ENCODE assay signal across 8 mouse cellular contexts in genomic region chr6:85239044-85239489, GRCm38 (mm10). TPM values are rescaled to one million over a fixed set of nuclear protein-coding genes. Genes with fewer than 3 reads are reported as not detected.
DNase-seq lines count a peak whose midpoint lies in the region; ATAC-seq and TF ChIP-seq lines count a peak whose summit lies in the region.

No protein-coding gene starts in this region.

- no peak for TF ChIP-seq EP300 in heart, postnatal 0 days (IDR thresholded peaks at IDR 0.05; ENCODE audit: low read depth)

- H3K4me1 ChIP-seq in heart, postnatal 0 days (ENCODE audit: control insufficient read depth, insufficient read depth): no peaks in the 10 kb centered on the region

- no peaks in the 10 kb centered on the region for H3K9me3 ChIP-seq in heart, postnatal 0 days (replicated peaks; ENCODE audit: control insufficient read depth, low read length)

- peak; percentile 68; the same call in 1 of the 2 replicates for ATAC-seq in erythroblast, adult 5-6 weeks (replicated peaks; ENCODE audit: low FRiP score, poor library complexity, severe bottlenecking)
- peak; percentile 70 for ATAC-seq in heart, postnatal 0 days (ENCODE audit: insufficient read depth, low read depth)

- 13% methylated on average over 4 of the region's 4 CpGs for WGBS in heart, postnatal 0 days

- H3K4me2 ChIP-seq in heart, postnatal 0 days (ENCODE audit: low read depth, low read length): peak overlapping the region; percentile 49

- H3K4me3 ChIP-seq in heart, postnatal 0 days (ENCODE audit: low read depth, low read length): no peak overlapping the region

- DNase-seq in ES-CJ7 (ENCODE audit: low read depth, low spot score): peak; percentile 80
- peak; percentile 65 for DNase-seq in brain, adult 2 months (ENCODE audit: low read depth, low spot score)
- peak; percentile 20 for DNase-seq in heart, postnatal 0 days (ENCODE audit: low spot score)
- peak; percentile 57 for DNase-seq in layer of hippocampus, adult 9-11 months
- peak; percentile 80 for DNase-seq in lung, postnatal 36 days
- DNase-seq in retina, embryonic 14.5 days (ENCODE audit: low spot score): peak; percentile 83
- DNase-seq in urinary bladder, postnatal 36 days (ENCODE audit: low spot score in 2 of 2): peak; percentile 58 to 62

- no peaks in the 10 kb centered on the region for H3K36me3 ChIP-seq in heart, postnatal 0 days (replicated peaks; ENCODE audit: control insufficient read depth, insufficient read depth, low read length)

- H3K27ac ChIP-seq in heart, postnatal 0 days (ENCODE audit: low read depth): no peak overlapping the region

- H3K27me3 ChIP-seq in heart, postnatal 0 days (ENCODE audit: control insufficient read depth, insufficient read depth, low read length): no peaks in the 10 kb centered on the region

- H3K9ac ChIP-seq in heart, postnatal 0 days (replicated peaks; ENCODE audit: low read depth, low read length): no peak overlapping the region

- peak; percentile 77 for TF ChIP-seq CTCF in heart, postnatal 0 days (IDR thresholded peaks at IDR 0.05; ENCODE audit: low read depth)

RNA-seq across cellular contexts. Expression of gene Emx1, which starts 51.8 kb away (rescaled TPM):
- not detected in 2 replicates for total RNA-seq in erythroblast, adult 5-6 weeks (2015; ENCODE audit: low replicate concordance)
- not detected in 2 replicates for total RNA-seq in erythroblast, adult 5-6 weeks (2017; ENCODE audit: low replicate concordance)
- total RNA-seq in heart, postnatal 0 days (2014; rRNA removed; ENCODE audit: low replicate concordance): not detected in 2 replicates
- polyA plus RNA-seq in heart, postnatal 0 days (2015; fragmentation: Nextera tagmentation; extraction: Ambion mirVana): not detected in 2 replicates

Comparison
In these comparisons a context has a peak if more than half of its experiments do, and no peak if none do; other contexts are left out.
1. DNase-seq: peak in every context shown above with its lines; median percentile 83 in retina, embryonic 14.5 days; 80 in ES-CJ7; 80 in lung, postnatal 36 days; 65 in brain, adult 2 months; 60 in urinary bladder, postnatal 36 days; 57 in layer of hippocampus, adult 9-11 months; 20 in heart, postnatal 0 days.